Mouse (Mus musculus) testis, adult 2 months (tissue): Measurements from ENCODE around the gene Emp2.

Source experiments
- CTCF ChIP-seq: fragments of 200-500 bp; IDR thresholded peaks from 2 replicates; pipeline ENCODE4 v1.5.1; 2012; ENCODE audit warnings: low read depth, mild to moderate bottlenecking, inconsistent platforms, low read length, moderate library complexity; ENCODE audit not compliant: control insufficient read depth, insufficient read depth, insufficient replicate concordance
- POLR2A ChIP-seq: fragments of 200-500 bp; IDR thresholded peaks from 2 replicates; pipeline ENCODE4 v1.6.1; 2012; ENCODE audit warnings: low read depth, mild to moderate bottlenecking, inconsistent platforms, low read length, moderate library complexity; ENCODE audit not compliant: control insufficient read depth

GRCm38 (mm10) chr16:10339930-10340329 lies 26.2 kb upstream of the Emp2 start:
- TF ChIP-seq CTCF (no peak), POLR2A (no peak)
